Mouse (Mus musculus) ovary, postnatal 36 days (tissue): ENCODE measurements around the gene Fam198a.
"Not testable (repeated sequence)": the region's sequence is repeated elsewhere in the genome, so short reads cannot be mapped to it uniquely, and the experiment has no call there.

Experiments used
- DNase-seq: peaks from one replicate; pipeline ENCODE4 v3.0.0; 2022; ENCODE audit warnings: low spot score, mixed read lengths

The Fam198a gene

DNA sequence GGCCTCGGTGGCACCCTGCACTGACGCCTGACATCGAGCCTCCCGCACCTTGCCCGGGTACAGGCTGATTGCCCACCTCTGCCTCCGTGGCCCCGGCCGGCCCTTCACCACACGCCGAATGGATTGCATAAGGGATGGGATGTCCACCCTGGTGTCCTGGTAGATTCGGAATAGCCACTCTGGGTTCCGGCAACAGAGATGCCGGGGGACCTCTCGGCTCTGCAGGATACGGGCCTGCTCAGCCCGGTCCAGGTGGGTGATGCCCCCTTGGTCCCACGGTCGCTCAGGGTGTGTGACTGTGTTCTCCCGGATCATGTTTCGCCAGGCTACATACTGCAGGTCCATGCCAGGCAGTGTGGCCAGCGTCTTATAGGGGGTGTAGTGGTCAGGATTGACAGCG lies 31.4 kb downstream of the Fam198a start:
- no peak for DNase-seq

DNA sequence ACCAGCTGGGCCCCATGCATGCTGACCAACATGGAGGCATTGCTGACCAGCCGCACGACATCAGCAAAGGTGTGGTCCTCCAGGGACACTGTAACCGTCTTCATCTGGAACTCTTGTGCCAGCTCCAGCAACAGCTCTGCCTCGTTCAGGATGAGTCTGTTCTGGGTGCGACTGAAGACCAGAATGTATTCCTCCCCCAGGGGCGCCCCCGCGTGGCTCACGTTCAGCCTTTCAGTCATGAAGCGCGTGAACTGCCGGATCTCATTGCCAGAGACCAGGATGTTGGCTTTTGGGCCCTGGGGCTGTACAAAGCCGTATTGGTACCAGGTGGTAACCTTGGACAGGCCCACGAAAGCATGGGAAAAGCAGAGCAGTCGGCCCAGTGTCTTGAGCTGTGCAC lies 31.9 kb downstream of the Fam198a start:
- DNase-seq = no peak

DNA sequence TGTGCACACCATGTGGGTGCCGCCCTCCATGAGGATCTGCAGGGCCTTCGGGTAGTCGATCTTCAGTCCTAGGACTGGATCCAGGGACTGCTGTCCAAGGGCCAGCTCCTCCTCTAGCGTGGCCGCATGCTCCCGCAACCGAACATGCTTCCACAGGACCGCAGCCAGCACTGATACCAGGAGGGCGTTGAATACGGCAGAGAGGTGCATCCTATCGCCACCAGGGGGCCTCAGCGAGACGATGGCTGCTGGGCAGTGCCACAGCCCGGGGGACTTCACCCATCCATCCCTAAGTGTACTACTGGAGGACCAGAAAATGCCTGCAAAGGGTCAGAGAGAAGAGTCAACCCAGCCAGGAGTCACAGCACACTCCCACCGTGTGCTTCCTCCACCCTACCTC lies 32.7 kb downstream of the Fam198a start:
- peak; percentile 83 for DNase-seq

DNA sequence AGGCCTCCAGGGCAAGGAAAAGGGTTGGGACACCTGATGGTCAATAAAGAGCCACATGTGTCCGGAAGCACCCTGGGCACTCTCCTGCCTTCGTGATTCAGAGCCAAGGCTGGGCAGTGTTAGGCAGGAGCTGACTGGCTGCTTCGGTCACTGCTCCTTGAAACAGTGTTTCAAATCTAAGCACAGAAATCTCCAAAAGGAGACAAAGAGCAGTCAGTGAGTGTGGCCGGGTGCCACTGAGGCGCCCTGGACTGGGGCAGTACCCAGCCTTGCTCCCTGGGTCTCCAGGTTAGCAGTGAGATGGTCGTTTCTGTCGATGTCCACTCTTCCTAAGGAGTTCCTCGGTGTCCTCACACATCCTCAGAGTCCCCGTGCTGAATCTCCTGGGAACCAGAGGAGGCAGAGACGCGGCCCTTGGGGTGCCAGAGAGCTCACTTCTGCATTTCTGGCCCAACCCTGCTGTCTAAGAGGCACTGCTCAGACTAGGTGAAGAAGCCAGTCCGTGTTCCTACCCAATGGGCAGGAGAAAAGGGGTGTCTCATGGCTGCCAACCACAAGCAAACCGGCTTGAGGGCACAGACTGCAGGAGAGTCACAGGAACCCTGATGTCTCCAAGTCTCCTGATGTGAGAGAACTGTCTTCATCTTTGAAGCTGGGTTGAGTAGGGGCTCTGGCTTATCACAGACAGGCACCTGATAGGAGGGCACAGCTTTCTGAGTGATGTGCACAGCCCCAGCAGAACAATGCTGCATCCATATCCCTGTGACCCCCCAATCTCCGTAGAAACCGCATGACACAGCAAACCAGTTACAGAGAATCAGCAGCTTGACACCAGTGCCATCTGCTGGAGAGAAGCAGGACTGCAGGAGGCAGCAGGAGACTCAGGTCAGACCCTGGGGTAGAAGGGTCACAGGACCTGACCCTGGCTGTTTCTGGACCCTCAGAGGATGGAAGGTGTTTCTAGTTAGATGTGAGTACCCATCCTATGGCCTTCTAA lies 34.0 kb downstream of the Fam198a start:
- DNase-seq = peak; percentile 70

DNA sequence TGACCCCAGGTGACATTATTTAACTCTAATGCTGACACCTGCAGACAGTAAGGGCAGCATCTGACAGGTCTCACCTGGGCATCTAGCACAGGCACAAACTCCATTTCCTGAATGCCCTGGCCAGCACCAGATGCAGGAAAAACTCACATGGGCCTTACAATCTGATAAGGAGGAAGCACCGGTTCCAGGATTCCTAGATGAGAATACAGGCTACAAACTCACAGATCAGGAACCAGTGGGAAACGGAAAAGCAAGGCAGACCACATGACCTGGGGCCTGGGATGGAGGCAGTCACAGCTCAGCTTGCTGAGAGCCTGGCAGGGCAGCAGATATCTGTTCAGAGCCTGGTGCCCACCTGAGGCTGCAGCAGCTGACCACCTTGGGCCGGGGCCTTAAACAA lies 38.1 kb downstream of the Fam198a start:
- no peak for DNase-seq

DNA sequence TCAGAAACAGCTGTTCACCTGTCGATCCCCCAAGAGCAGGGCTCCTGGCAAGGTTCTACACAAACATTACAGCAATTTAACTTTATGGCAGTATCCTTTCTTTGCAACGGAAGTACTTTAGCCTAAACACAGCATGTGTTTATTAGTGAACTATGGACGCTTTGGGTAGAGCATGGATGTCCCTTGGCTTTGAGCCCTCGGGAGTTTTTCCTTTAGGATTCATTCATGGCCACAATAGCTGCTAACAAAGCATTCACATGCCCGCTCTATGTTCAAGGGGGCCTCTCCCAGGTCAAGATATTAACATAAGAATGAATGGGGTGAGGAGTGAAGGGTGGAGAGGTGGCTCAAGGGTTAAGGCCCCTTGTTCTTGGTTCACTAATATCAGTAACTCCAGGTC lies 38.7 kb downstream of the Fam198a start:
- DNase-seq = no peak

DNA sequence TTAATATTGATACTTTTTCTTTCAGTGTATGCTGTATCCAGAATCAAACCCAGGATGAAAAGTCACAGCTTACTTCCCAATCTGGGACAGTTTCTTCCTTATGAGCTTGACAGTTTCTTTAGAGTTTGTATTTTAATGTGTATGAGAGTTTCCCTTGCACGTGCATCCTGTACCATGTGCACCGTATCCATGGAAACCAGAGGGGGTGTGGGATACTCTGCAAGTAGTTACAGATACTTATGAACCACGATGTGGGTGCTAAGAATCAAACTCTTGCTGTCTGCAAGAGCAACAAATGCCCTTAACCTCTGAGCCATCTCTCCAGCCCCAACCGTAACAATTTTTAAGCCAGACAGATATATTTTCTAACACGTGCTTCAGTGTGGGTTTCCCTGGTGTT lies 40.3 kb downstream of the Fam198a start:
- no peak for DNase-seq

DNA sequence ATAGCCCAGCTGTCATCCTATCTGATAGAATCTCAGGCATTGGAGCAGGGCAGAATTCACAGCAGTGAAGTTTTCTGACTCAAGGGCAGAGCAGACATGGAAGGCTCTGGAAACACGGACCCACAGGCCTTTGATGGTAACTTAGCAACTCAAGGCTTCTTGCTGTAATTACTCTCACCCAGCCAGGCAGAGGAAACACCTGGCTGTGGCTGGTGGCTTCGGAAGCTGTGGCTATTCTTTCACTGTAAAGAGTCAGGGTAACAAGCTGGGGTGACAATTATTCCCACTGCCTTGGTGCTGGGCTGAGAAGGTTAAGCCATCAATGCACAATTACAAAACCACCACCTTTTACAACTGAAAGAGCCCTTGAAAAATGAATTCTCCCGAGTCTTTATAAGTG lies 42.3 kb downstream of the Fam198a start:
- no peak for DNase-seq

DNA sequence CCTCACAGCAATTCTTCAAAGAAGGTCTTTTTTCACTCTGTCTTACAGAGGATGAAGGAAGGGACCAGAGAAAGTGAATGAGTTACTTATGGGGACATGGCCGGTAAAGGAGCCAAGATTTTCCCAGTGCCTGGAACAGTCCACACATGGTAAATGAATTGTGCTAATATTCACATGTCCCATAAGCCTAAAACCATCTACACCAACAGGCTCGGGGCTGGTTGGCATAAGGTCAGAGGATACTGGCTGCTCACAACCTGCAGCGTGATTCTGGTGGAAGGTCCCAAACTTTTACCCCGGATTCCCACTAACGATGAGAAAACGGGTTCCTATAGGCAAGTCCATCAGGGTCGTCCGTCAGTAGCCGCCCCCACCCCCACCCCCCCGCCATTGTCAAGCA lies 44.3 kb downstream of the Fam198a start:
- DNase-seq = no peak

DNA sequence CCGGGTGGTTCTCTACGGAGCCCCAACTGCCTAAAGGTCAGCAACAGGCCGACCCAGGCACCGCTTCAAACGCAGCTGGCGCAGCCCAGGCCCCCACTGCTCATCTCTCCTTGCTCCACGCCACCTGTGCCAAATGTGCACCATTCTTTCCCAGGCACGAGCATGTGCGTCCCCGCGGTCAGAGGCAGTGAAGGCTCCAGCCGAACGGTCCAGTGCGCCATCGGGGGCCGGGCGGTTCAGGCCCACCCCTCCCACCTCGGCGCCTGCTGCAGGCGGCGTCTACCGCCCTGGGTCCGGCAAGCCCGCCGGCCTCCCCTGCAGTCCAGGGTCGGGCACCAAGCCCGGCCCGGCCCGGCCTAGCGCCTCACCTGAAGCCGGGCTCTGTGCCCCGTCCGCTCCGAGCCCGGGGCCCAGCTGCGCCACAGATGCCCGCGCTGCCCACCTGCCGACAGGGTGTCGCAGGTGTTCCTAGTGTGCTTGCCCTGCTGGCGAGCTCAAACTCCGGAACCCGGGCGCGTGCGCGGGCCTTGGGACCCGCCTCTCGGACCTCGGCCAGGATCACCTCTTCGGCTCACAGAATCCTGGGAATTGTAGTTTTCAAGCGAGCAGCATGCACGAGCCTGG lies 44.8 kb downstream of the Fam198a start:
- peak; percentile 86 for DNase-seq

DNA sequence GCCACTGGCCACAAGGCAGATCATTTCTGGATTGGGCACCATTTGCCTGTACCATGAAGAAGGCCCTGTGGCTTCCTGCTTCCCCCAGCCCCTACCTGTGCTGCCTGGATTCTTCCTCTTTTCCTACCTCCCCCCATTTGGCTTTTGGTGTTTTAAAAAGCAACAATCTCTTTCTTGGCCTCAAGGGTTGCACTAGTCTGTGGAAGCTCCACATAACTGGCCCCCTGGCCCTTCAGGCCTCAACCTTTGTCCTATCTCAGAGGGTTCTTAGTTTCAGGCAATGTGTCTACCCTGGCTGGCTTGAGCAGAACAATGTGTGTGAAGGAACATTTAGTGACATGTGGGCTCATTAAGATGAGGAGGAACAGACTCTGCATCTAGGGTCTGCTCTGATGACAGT lies 46.2 kb downstream of the Fam198a start, which contains the start of gene Pomgnt2:
Gene Pomgnt2, minus strand, starts transcription at position 101 of the 400 bp plus-strand sequence.
- no peak for DNase-seq

DNA sequence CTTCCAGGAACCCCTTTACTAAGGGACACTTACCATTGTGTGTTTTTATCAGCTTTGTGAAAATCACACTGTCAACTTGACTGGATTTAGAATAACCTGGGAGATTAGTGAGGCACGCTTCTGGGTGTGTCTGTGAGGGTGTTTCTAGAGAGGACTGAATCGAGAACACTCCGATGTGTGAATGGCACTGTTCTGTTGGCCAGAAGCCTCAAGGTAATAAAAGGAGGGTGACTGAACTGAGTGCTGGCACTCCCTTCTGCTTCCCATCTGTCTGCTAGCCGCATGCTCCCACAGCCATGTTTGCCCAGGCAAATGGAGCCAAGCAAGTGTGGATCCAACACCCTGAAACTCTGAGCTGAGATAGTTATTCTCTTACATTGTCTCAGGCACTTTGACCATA lies 47.2 kb downstream of the Fam198a start:
- no peak for DNase-seq

DNA sequence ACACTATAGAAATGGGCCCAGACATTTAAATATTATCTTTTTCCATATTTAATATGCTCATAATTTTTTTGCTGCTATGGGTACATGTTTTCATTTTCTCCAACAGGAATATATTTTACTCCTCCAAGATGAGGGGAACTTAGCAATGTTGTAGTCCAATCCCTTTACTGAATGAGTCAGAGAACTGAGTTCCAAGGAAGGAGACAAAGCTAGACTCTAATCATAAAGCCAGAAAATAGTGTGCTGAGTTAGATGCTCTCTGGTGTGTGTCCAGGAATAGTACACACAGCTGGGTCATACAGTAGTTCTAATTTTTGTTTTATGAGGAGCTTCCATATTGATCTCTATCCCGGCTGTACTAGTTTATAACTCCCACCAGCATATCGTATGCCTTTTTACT lies 55.4 kb downstream of the Fam198a start:
- no peak for DNase-seq

DNA sequence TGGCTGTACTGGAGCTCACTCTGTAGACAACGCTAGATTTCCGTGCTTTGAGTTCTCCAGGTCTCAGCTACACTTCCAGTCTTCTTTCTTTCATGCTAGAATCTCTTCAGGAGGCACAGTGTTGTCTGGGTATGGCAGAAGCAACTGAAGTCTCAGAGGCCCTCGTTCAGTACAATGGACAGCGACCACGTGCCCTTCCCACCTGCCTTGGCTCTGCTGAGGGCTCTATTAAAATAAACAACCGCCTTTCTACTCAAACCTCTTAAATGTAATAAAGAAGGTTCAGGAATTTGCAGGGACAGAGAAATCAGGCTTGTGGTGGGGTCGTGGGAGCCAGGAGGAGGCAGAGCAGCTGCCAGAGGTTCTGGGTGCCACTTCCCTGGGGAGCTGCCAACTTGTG lies 55.8 kb downstream of the Fam198a start:
- DNase-seq = peak; percentile 56

DNA sequence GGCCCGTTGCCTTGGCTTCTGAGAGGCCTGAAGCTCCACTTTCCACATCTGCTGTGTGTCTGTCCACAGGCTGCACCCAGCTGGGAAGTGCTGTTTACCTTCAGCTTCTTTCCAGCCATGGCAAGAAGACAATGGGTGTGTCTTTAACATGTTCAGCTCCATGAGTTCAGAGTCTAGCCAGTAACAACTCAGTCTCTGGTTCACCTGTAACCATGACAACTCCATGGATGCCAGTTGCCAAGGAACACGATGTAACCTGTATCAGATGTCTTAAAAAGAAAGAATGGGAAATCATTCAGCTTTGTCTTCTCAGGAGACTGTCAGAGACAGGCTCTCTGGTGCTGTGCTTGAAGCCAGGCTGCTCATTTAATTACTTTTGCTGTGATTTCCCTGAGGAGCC lies 58.1 kb downstream of the Fam198a start:
- DNase-seq = no peak

DNA sequence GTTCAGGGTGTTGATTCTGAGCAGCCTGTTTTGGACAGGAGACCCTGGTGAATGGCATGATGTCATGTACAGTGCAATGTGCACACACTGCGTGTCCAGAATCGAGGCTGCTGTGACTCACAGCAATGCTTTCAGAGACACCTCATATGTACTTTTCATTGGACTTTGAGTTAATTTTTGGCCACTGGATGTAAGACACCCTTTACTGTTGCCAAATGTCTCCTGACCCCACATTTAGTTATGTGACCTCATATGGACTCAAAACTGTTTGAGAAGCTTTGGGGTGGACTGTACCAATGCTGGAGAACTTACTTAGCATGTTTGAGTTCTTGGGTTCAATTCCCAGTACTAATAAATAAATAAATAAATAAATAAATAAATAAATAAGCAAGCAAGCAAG lies 60.0 kb downstream of the Fam198a start:
- no peak for DNase-seq

DNA sequence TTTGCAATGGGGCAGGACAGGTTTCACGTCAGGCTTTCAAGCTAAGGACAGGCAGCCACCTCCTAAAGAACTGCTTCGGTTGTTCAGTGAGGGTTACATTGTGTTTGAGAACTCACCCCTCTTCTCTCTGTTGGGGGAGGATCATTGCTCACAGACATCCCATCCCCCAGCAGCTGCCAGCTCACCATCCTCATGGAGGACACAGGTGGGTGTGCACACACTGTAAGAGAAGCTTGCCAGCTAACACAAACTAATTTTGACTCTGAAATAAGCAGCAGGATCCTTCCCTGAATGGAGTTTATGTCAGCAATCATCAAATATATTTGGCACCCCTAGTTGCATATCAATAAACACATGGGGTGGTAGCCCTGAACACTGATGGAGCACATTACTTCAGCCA lies 62.0 kb downstream of the Fam198a start:
- DNase-seq = no peak

DNA sequence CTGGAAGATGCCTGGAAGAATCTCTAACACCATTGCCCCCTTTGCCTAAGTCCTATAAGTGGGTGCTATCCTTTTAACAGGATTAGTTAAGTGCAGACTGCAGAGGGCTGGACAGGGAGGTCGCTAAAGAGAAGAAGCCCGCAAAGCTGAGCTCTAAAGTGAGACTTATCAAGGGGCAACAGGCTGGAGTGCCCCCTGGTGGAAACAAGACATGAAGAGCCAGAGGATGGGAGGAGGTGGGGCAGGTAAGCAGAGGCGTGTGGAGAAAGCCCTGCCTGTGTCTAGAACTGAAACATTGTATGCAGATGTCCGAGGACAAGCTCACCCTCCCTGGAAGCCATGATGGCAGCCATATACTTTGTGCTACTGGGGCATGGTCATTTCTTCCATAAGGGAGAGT lies 62.8 kb downstream of the Fam198a start:
- no peak for DNase-seq

DNA sequence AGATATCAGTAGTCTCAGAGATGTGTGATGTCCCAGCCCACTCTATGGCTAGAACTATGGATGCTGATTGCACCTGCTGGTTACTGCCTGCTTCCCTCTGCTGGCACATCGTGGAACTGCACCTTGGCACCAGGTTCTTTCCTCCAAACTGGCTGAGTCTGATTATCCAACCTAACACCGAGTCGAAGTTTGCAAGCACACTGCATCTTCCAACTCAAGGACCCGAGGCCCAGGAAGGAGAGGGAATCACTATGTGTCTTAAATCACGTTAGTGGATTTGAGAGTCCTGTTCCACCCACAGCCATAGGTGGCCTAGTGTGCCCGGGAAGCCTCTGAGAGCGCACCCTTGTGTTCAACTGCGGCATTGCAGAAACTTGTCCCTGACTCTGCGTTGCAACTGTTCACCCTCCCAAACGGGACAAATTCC lies 63.5 kb downstream of the Fam198a start:
- DNase-seq = peak; percentile 81

DNA sequence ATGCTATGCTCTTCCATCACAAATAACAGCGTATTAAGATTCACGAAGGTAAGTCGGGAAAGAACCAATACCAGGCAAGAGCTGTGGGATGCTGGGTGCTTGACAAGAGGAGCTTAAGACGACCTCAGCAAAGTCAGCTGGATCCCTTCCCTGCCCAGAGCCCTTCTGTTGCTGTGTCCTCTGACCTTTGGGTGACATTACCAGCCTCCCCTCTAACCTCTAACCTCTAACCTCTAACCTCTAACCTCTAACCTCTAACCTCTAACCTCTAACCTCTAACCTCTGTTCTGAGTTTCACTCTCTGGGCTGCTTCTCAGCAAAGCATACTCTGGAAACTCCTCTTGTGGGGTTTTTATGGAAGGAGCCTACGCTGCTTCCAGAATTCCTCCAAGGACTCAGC lies 67.3 kb downstream of the Fam198a start:
- DNase-seq = no peak

DNA sequence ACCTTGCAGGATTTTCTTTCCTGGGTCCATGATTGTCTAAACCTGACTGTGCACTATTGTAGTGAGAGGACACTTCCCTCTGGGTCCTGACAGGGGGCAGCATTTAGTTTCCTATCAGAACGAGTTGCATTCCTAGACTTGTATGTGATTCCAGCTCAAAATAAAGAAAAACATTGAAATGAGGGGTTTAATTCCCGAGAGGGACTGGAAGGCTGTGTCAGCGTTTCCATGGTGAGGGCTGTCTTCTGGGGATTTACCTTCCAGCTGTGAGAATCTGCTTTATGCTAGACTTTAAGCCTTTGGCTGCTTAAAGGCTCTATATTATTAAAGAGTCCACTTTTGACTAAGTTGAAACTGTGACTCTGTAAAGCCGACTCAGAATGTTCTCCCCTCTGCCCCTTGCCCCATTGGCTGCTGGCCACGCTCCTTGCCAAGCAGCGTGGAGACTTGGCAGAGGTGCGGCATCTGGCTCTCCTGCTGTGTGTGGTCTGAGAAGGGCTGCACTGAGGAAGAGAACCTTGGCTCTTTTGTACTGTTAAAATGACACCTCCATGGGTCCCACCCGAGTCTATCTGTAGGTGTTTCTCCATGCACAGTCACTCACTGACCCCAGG lies 68.1 kb downstream of the Fam198a start:
- DNase-seq = peak; percentile 52

DNA sequence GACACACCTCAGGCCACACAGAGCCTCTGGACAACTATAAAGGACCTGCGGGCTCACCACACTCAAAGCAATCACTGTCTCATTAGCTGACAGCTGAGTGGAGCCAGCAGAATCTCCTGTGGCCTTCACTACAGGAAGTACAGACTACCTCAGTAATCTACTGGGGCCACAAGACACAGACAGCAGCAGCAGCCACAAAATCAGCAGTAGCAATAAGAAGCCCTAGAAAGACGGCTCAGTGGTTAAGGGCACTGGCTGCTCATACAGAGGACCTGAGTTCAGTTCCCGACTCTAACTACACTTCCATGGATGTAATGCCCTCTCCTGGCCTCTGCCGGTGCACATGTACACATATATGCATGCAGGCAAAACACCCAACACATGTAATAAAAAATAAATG lies 69.5 kb downstream of the Fam198a start:
- no peak for DNase-seq

DNA sequence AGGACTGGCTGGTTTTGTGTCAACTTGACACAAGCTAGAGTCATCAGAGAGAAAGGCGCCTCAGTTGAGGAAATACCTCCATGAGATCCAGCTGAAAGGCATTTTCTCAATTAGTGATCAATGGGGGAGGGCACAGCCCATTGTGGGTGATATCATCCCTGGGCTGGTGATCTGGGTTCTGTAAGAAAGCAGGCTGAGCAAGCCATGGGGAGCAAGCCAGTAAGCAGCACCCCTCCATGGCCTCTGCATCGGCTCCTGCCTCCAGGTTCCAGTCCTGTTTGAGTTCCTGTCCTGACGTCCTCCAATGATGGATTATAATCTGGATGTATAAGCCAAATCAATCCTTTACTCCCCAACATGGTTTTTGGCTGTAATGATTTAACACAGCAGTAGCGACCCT lies 70.4 kb downstream of the Fam198a start:
- DNase-seq = not testable (repeated sequence)
